Mouse (Mus musculus) hindbrain, embryonic 13.5 days (tissue): ENCODE data around the gene Zfp408. TPM values are rescaled to one million over a fixed set of nuclear protein-coding genes. Genes with fewer than 3 reads are reported as not detected.

Experiments used
- ATAC-seq: fragments of 200-750 bp; cut with Nextera tagmentation; 2 replicates; pipeline ENCODE4 v1.8.0; 2017; ENCODE audit warnings: moderate TSS enrichment; ENCODE audit not compliant: low FRiP score
- H3K27ac ChIP-seq: fragments of 300-500 bp; sonication (generic); 2 replicates; pipeline ENCODE4 v1.5.1; 2015; ENCODE audit warnings: inconsistent platforms, mild to moderate bottlenecking, moderate library complexity
- H3K27me3 ChIP-seq: fragments of 300-500 bp; sonication (generic); 2 replicates; pipeline ENCODE4 v1.6.1; 2015; ENCODE audit warnings: mild to moderate bottlenecking, inconsistent platforms
- H3K36me3 ChIP-seq: fragments of 300-500 bp; sonication (generic); 2 replicates; pipeline ENCODE4 v1.6.1; 2015; ENCODE audit warnings: mild to moderate bottlenecking, inconsistent platforms
- H3K4me1 ChIP-seq: fragments of 300-500 bp; sonication (generic); replicated peaks from 2 replicates; pipeline ENCODE4 v1.6.1; 2015; ENCODE audit warnings: inconsistent platforms
- H3K4me2 ChIP-seq: fragments of 300-500 bp; sonication (generic); 2 replicates; pipeline ENCODE4 v1.6.1; 2015; ENCODE audit warnings: inconsistent platforms, mild to moderate bottlenecking, moderate library complexity
- H3K4me3 ChIP-seq: fragments of 300-500 bp; sonication (generic); 2 replicates; pipeline ENCODE4 v1.5.1; 2015; ENCODE audit warnings: mild to moderate bottlenecking, inconsistent platforms
- H3K9ac ChIP-seq: fragments of 300-500 bp; sonication (generic); 2 replicates; pipeline ENCODE4 v1.6.1; 2015; ENCODE audit warnings: mild to moderate bottlenecking, inconsistent platforms
- H3K9me3 ChIP-seq: fragments of 300-500 bp; sonication (generic); 2 replicates; pipeline ENCODE4 v1.6.1; 2016; ENCODE audit warnings: inconsistent platforms
- WGBS: fragments of 180-500 bp; shearing (Covaris S2); methylation state at CpG from one replicate; pipeline ENCODE4 v1.1.7; 2015; 5-methylcytosine and 5-hydroxymethylcytosine counted together
- polyA plus RNA-seq: library from polyadenylated mRNA; unstranded; fragments of >200 nt; fragmentation: Nextera tagmentation; extraction: Ambion mirVana; gene quantifications from 2 replicates; pipeline ENCODE4 v1.2.1, GENCODE M21; 2015

Zfp408 gene
- polyA plus RNA-seq: 12.1 and 15.7 TPM in 2 replicates

DNA sequence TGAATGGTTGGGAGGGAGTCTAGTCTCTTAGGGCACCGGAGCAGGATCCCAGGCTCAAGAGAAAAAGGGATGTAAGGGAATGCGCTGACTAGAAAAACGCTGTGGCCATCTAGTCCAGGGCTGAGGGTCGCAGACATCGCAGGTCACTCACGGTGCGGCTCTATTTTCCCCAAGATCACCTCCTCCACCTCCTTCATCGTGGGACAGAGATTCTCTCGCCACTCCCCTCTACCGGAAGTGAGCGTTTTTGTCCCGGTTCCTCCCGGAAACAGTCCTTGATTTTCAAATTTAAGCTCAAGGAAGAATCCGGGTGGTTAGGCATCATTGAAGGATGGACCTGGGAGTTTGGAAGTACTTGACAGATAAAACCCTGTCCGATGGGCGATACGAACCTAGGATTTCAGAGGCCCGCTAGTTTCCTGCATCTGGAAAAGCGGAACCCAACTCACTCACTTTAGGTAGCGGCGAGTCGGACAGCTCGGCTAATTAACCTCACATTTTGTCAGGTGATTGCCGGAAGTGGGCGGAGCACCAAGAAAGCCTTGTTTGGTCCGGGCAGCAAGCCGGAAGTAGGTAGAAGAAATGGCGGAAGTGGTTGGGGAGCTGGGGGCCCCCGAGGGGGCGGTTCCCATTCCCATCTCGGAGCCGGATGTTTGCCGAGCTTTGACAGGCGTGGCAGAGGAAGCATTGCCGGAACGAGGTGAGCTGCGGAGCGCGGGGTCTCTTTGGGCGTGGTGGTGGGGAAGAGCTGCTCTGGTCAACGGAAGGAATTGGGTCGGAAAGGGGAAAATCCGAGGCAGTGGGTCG lies at the start of gene Zfp408, which contains the start of gene Arhgap1:
Gene Zfp408 (minus strand): TSS at position 239 of the 807 bp plus-strand sequence.
Gene Arhgap1 (plus strand): TSS at position 308 of the 807 bp plus-strand sequence.
- Histone ChIP-seq H3K4me1 (peaks cover 42% of the 10 kb centered on the region), H3K27ac (peak within 1 kb of the TSS; percentile 92), H3K4me2 (peak within 1 kb of the TSS; percentile 100), H3K27me3 (no peaks in the 10 kb centered on the region), H3K4me3 (peak within 1 kb of the TSS; percentile 97), H3K9me3 (no peaks in the 10 kb centered on the region), H3K36me3 (peaks cover 56% of the 10 kb centered on the region), H3K9ac (peak within 1 kb of the TSS; percentile 98)
- WGBS: under 1% methylated on average over 44 of the region's 44 CpGs
- peak; percentile 95 for ATAC-seq

DNA sequence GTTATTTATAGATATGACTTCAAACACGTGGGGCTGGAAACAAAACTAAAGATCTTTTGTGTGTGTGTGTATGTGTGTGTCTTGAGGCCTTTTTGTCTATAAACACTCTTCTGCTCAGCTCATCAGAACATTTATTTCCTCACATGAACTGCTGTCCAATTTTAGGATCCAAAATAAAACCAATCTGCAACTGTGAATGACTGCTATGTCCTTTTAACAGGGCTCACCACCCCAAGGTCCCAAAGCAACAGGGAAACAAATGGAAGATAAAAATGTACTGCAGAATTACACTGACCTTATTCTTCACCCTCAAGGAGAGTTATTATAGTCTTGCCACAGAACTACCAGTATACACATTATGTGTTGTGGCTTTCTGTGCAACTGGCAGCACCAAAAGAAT lies 49.6 kb upstream of the Zfp408 start:
- no peak overlapping the region for H3K27ac ChIP-seq
- peaks cover 16% of the 10 kb centered on the region for H3K36me3 ChIP-seq
- no peaks in the 10 kb centered on the region for H3K9me3 ChIP-seq
- H3K27me3 ChIP-seq: no peaks in the 10 kb centered on the region
- ATAC-seq: no peak
- H3K4me3 ChIP-seq: no peak overlapping the region
- WGBS: 81% methylated on average over 1 of the region's 1 CpGs
- H3K9ac ChIP-seq: no peak overlapping the region
- H3K4me1 ChIP-seq: no peaks in the 10 kb centered on the region
- no peak overlapping the region for H3K4me2 ChIP-seq

DNA sequence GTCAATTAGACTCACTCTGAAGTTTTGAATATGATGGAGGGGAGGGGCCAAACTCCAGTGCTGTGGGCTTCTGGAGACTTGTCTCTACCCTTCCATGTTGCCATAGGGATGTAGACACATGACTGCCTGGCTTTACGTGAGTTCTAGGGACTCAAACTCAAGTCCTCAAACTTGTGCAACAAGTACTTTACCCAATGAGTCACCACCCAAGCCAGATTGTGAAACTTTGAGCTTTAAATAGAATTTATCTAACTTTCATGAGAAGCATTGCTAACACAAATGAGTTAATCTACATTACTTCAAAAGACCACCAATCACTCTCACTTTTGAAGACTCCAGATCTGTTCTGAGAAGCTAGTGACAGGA lies 46.6 kb upstream of the Zfp408 start:
- Histone ChIP-seq H3K27ac (no peak overlapping the region), H3K27me3 (no peaks in the 10 kb centered on the region), H3K36me3 (peaks cover 35% of the 10 kb centered on the region), H3K9ac (no peak overlapping the region), H3K4me1 (no peaks in the 10 kb centered on the region), H3K4me3 (no peak overlapping the region), H3K9me3 (no peaks in the 10 kb centered on the region), H3K4me2 (no peak overlapping the region)
- no peak for ATAC-seq
- 91% methylated on average over 1 of the region's 1 CpGs for WGBS

DNA sequence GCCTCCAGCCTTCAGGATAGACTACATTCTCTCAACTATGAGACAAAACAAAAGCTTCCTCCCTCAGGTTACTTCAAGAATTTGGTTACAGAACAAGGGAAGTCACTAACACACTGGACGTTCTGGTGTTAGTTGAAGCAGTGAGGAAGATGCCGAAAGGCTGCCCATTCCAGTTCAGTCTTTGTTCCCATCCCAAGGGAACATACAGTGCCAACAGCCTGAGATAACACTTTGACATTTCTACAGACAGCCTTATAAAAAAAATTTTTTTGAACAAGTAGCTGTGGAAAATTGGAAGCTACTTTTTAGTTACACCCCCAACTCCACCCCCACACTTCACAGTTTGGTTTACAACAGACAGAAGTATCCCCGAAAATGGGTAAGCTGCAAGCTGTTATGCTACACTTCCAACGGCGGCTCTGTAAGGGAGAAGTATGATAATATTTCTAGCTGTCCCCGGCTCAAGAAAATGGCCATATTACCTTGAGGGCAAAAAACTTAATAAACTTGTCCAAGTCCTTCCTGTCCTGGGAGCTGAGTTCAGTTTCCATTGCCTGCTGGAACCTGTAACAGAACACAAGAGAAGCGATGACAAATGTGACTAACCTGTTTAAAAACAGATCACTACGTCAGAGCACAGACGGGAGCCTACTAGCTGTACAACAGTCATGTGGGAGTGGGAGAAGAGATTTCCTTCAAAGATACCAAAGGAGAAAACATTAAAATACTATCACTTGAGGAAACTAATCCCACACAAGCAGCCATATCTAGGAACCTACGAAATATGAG lies 46.0 kb upstream of the Zfp408 start:
- H3K4me3 ChIP-seq: no peak overlapping the region
- ATAC-seq: no peak
- no peaks in the 10 kb centered on the region for H3K9me3 ChIP-seq
- H3K4me2 ChIP-seq: no peak overlapping the region
- no peaks in the 10 kb centered on the region for H3K4me1 ChIP-seq
- H3K36me3 ChIP-seq: peaks cover 37% of the 10 kb centered on the region
- no peak overlapping the region for H3K27ac ChIP-seq
- 94% methylated on average over 10 of the region's 10 CpGs for WGBS
- H3K9ac ChIP-seq: no peak overlapping the region
- no peaks in the 10 kb centered on the region for H3K27me3 ChIP-seq

DNA sequence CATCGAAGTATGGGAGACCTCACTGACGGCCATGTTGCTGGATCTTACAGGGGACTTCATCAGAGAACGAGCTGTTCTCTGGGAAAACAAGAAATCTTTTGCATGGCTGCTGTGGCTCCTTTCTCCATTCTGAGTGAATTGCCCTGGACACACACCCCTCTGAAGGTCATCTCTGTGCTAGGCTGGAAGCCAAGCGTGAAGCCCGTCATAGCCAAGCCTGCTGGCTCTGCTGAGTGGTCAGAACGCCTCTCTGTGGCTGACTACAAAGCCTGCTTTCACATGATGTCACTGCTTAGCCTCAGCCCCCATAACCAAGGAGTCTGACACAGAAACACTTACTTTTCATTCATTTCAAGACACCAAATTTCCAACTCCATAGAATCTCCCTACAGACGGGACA lies 39.9 kb upstream of the Zfp408 start:
- H3K4me2 ChIP-seq: no peak overlapping the region
- no peaks in the 10 kb centered on the region for H3K4me1 ChIP-seq
- WGBS: 87% methylated on average over 7 of the region's 7 CpGs
- peaks cover 75% of the 10 kb centered on the region for H3K36me3 ChIP-seq
- H3K4me3 ChIP-seq: no peak overlapping the region
- ATAC-seq: no peak
- H3K9ac ChIP-seq: no peak overlapping the region
- no peak overlapping the region for H3K27ac ChIP-seq
- no peaks in the 10 kb centered on the region for H3K27me3 ChIP-seq
- H3K9me3 ChIP-seq: no peaks in the 10 kb centered on the region

DNA sequence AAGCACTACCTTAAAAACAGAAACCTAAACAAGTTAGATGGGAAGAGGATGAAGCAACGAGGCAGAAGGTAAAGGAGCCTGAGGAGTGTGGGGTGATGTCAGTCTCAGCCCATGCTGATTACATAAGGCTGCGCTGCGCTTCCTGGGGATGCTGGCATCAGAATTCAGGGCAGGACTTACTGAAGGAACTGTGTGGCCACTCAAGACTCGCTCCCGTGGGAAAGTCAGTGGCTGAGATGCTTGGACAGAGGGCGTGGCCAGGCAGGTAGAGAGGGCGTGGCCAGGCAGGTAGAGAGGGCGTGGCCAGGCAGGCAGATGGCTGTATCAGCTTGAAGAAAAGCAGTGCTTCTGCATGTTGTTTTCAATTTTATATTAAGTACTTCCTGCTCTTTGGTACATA lies 34.3 kb upstream of the Zfp408 start:
- Histone ChIP-seq H3K27me3 (no peaks in the 10 kb centered on the region), H3K9me3 (no peaks in the 10 kb centered on the region), H3K27ac (no peak overlapping the region), H3K4me3 (no peak overlapping the region), H3K4me1 (no peaks in the 10 kb centered on the region), H3K9ac (no peak overlapping the region), H3K4me2 (no peak overlapping the region), H3K36me3 (peaks cover 89% of the 10 kb centered on the region)
- ATAC-seq: no peak
- WGBS: 76% methylated on average over 8 of the region's 8 CpGs

DNA sequence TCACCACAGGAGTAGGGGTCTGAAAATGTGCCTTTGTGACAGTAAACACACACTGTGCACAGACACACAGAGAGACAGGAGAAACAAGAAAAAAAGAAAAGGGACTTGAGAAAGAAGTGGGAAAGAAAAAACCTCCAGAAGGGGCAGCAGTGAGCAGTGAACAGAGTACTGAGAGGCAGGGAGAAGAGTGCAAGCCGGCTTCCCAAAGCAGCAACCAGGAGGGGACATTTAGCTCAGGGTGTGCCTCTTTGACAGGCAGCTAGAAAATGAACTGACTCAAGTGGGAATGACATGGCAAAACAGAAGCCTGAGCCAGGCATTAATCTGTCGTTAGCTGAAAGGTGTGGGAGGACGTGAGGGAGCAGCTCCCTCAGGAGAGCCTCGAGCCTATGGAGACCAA lies 33.3 kb upstream of the Zfp408 start:
- H3K36me3 ChIP-seq: peaks cover 92% of the 10 kb centered on the region
- no peaks in the 10 kb centered on the region for H3K4me1 ChIP-seq
- H3K27ac ChIP-seq: no peak overlapping the region
- no peak for ATAC-seq
- no peaks in the 10 kb centered on the region for H3K9me3 ChIP-seq
- H3K27me3 ChIP-seq: no peaks in the 10 kb centered on the region
- no peak overlapping the region for H3K4me3 ChIP-seq
- no peak overlapping the region for H3K9ac ChIP-seq
- H3K4me2 ChIP-seq: no peak overlapping the region
- 62% methylated on average over 4 of the region's 4 CpGs for WGBS

DNA sequence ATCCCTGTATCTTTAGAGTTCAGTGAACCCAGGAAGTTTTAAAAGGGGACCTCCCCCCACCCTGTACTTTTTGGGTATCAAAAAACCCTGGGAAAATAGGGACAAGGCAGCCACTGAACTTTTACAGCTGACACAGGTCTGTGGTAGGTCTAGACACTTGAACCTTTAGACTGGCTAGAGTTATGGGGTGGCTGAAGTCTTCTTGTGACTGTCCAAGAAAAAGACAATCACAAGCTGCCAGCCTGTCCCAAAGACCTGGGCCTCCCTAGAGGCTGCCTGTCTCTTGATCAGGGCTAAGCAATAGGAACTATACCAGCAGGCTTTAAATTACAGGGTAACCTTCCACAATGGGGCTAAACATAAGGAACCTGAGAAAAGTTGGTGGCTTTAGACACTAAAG lies 27.4 kb upstream of the Zfp408 start:
- ATAC-seq: no peak

DNA sequence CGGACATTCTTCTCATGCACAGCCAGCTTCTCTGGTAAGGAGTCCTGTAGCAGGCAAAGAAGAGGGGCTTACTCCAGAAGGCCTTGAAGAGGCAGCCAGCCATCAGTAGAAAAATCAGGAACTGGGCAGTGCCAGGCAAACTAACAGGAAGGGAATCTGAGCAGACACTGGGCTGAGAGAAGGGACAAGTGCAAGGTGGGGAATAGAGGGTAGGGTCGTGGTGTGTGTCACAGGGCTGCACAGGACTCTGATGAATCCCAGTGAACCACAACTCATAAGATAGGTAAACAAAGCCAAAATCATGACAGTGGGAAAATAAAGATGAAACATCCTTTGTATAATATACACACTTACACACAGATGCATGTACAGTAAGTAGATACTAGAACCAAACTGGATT lies 26.8 kb upstream of the Zfp408 start:
- Histone ChIP-seq H3K4me1 (no peaks in the 10 kb centered on the region), H3K9ac (no peak overlapping the region), H3K9me3 (no peaks in the 10 kb centered on the region), H3K4me3 (no peak overlapping the region), H3K4me2 (no peak overlapping the region), H3K36me3 (peaks cover 99% of the 10 kb centered on the region), H3K27ac (no peak overlapping the region), H3K27me3 (no peaks in the 10 kb centered on the region)
- ATAC-seq: no peak
- 83% methylated on average over 2 of the region's 2 CpGs for WGBS

More for the DNA sequence above, 27.4 kb upstream of the Zfp408 start:
- Histone ChIP-seq H3K27me3 (no peaks in the 10 kb centered on the region), H3K36me3 (peaks cover 99% of the 10 kb centered on the region), H3K9me3 (no peaks in the 10 kb centered on the region), H3K4me2 (no peak overlapping the region), H3K9ac (no peak overlapping the region), H3K4me3 (no peak overlapping the region), H3K27ac (no peak overlapping the region), H3K4me1 (no peaks in the 10 kb centered on the region)

DNA sequence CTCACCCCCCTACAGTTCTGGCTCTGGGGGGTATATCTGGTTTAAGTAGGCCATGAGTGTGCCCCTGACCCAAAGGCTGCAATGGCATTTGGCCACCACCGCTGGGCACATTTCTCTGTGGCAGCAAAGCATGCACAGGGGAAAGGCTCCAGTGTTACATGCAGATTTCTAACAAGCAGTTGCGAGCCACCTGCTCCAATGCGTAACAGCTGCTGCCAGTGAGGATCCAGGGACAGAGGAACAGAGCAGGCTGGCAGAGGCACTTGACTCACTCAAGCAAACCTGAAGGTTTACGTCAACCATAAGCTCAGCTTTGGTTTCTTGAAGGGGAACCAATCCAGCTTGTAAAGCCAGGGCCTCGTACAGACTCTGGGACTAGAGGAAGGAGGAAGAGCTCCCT lies 25.3 kb upstream of the Zfp408 start:
- Histone ChIP-seq H3K9ac (no peak overlapping the region), H3K4me2 (no peak overlapping the region), H3K9me3 (no peaks in the 10 kb centered on the region), H3K27ac (no peak overlapping the region), H3K4me1 (no peaks in the 10 kb centered on the region), H3K4me3 (no peak overlapping the region), H3K27me3 (no peaks in the 10 kb centered on the region), H3K36me3 (peaks cover 99% of the 10 kb centered on the region)
- WGBS: 86% methylated on average over 5 of the region's 5 CpGs
- no peak for ATAC-seq

DNA sequence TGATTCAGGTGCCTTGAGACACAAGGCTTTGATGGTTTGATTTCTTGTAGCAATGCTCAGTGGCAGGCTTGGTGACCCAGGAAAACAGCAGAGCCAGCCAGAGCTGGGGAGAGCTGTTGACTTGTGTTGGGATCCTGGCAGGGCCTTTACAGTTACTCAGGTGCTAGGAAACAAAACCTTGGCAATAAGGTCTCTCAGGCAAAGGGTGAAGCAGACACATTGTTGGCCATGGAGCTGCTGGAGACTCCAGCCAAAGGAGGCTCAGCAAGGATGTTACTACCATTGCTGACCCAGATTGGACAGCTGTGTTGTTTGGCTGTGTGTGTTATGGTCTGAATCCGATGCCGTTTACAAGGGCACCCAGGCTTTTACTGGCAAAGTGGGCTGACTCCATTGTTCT lies 24.0 kb upstream of the Zfp408 start:
- H3K9me3 ChIP-seq: no peaks in the 10 kb centered on the region
- H3K4me1 ChIP-seq: no peaks in the 10 kb centered on the region
- H3K9ac ChIP-seq: no peak overlapping the region
- no peaks in the 10 kb centered on the region for H3K27me3 ChIP-seq
- no peak for ATAC-seq
- 89% methylated on average over 2 of the region's 2 CpGs for WGBS
- H3K36me3 ChIP-seq: peaks cover 99% of the 10 kb centered on the region
- no peak overlapping the region for H3K4me3 ChIP-seq
- no peak overlapping the region for H3K4me2 ChIP-seq
- H3K27ac ChIP-seq: no peak overlapping the region

DNA sequence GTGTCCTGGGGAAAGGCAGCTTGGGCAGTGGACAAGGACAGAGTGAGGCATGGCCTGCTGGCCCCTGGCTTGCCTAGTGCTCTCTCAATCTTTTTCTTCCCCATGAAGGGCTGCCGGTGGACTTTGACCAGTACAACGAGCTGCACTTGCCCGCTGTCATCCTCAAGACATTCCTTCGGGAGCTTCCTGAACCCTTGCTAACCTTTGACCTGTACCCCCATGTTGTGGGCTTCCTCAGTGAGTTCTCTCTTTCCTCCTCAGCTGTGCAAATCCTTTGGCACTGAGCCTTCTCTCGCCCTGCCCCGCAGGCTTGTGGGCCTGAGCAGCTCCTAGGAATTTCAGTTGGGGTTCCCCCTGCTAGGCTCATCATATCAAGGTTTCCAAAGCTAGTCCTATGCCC lies 20.4 kb upstream of the Zfp408 start:
- H3K9ac ChIP-seq: no peak overlapping the region
- no peak overlapping the region for H3K4me2 ChIP-seq
- H3K9me3 ChIP-seq: no peaks in the 10 kb centered on the region
- 93% methylated on average over 6 of the region's 6 CpGs for WGBS
- no peaks in the 10 kb centered on the region for H3K4me1 ChIP-seq
- H3K4me3 ChIP-seq: no peak overlapping the region
- no peak overlapping the region for H3K27ac ChIP-seq
- no peaks in the 10 kb centered on the region for H3K27me3 ChIP-seq
- peaks cover 96% of the 10 kb centered on the region for H3K36me3 ChIP-seq
- no peak for ATAC-seq

DNA sequence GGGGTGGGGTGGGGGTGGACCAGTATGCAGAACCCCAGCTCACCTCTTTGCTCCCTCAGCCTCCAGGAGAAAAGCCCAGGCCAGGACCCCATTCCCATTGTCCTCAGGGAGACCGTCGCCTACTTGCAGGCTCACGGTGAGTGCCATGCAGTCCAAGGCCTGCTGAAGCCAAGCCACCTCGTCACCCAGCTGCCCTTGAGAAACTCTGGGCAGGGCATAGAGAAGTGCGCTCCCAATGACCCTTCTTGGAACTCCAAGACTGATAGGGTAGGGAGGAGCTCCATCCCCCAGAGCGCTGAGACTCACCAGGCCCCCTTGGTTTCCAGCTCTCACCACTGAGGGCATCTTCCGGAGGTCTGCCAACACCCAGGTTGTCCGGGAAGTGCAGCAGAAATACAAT lies 19.7 kb upstream of the Zfp408 start:
- WGBS: 94% methylated on average over 8 of the region's 8 CpGs

More for the DNA sequence above, 19.7 kb upstream of the Zfp408 start:
- no peak for ATAC-seq
- no peaks in the 10 kb centered on the region for H3K27me3 ChIP-seq
- H3K4me2 ChIP-seq: no peak overlapping the region
- H3K36me3 ChIP-seq: peaks cover 96% of the 10 kb centered on the region
- no peak overlapping the region for H3K27ac ChIP-seq
- no peaks in the 10 kb centered on the region for H3K4me1 ChIP-seq
- H3K4me3 ChIP-seq: no peak overlapping the region
- no peaks in the 10 kb centered on the region for H3K9me3 ChIP-seq
- no peak overlapping the region for H3K9ac ChIP-seq
